Mouse (Mus musculus) hindbrain, embryonic 16.5 days (tissue): ENCODE results near the gene Lbhd1. TPM values are rescaled to one million over a fixed set of nuclear protein-coding genes. Genes with fewer than 3 reads are reported as not detected.

ENCODE experiments used
- ATAC-seq: fragments of 200-750 bp; cut with Nextera tagmentation; 2 replicates; pipeline ENCODE4 v1.8.0; 2017; ENCODE audit warnings: moderate TSS enrichment, moderate library complexity
- H3K27ac ChIP-seq: fragments of 300-500 bp; sonication (generic); 2 replicates; pipeline ENCODE4 v1.5.1; 2014; ENCODE audit warnings: low read depth, mild to moderate bottlenecking, control low read depth, low read length, moderate library complexity
- H3K27me3 ChIP-seq: fragments of 300-500 bp; sonication (generic); replicated peaks from 2 replicates; pipeline ENCODE4 v1.6.1; 2014; ENCODE audit warnings: low read length; ENCODE audit not compliant: control insufficient read depth, insufficient read depth
- H3K36me3 ChIP-seq: fragments of 300-500 bp; sonication (generic); 2 replicates; pipeline ENCODE4 v1.6.1; 2014; ENCODE audit warnings: mild to moderate bottlenecking, low read length, moderate library complexity, mixed read lengths; ENCODE audit not compliant: control insufficient read depth, insufficient read depth
- H3K4me1 ChIP-seq: fragments of 300-500 bp; sonication (generic); 2 replicates; pipeline ENCODE4 v1.6.1; 2014; ENCODE audit warnings: low read depth, low read length; ENCODE audit not compliant: control insufficient read depth, insufficient read depth
- H3K4me2 ChIP-seq: fragments of 300-500 bp; sonication (generic); 2 replicates; pipeline ENCODE4 v1.6.1; 2014; ENCODE audit warnings: mild to moderate bottlenecking, low read length, control low read depth, moderate library complexity
- H3K4me3 ChIP-seq: fragments of 300-500 bp; sonication (generic); 2 replicates; pipeline ENCODE4 v1.5.1; 2014; ENCODE audit warnings: mild to moderate bottlenecking, low read length, control low read depth, moderate library complexity
- H3K9ac ChIP-seq: fragments of 300-500 bp; sonication (generic); 2 replicates; pipeline ENCODE4 v1.6.1; 2014; ENCODE audit warnings: low read depth, mild to moderate bottlenecking, control low read depth, low read length, moderate library complexity
- H3K9me3 ChIP-seq: fragments of 300-500 bp; sonication (generic); 2 replicates; pipeline ENCODE4 v1.6.1; 2014; ENCODE audit warnings: mild to moderate bottlenecking, low read length, moderate library complexity; ENCODE audit not compliant: control insufficient read depth
- WGBS: fragments of 180-500 bp; shearing (Covaris S2); extraction: QIAGEN DNeasy Blood & Tissue Kit; methylation state at CpG from one replicate; pipeline ENCODE4 v1.1.7; 2014; 5-methylcytosine and 5-hydroxymethylcytosine counted together
- polyA plus RNA-seq: library from polyadenylated mRNA; unstranded; fragments of >200 nt; fragmentation: Nextera tagmentation; extraction: Ambion mirVana; gene quantifications from 2 replicates; pipeline ENCODE4 v1.2.1, GENCODE M21; 2015

Gene Lbhd1
- polyA plus RNA-seq, 1 experiment from 2014 or later = 35.0 TPM

DNA sequence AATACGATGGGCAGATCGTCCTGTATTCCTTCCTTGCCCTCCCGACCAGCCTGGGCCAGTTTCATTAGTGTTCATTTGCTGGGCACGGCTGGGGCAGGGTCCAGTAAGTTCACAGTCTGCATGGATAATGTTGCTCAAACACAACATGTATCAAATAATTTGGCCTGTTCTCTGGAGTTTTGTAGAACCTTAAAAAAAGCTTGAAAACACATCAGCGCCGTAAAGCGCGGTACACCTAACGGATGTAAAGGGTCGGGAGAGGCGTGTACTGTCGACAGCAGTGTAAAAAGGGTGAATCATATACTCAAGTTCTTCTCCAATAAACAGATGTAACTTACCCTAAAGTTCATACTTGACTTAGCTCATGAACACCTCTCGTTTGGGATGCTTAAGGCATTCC is 15.0 kb downstream of the Lbhd1 start:
- Histone ChIP-seq H3K27ac (peak overlapping the region; percentile 91), H3K9ac (peak overlapping the region; percentile 93), H3K36me3 (peaks cover 12% of the 10 kb centered on the region), H3K27me3 (no peaks in the 10 kb centered on the region), H3K4me1 (peaks cover 21% of the 10 kb centered on the region), H3K9me3 (no peaks in the 10 kb centered on the region), H3K4me2 (peak overlapping the region; percentile 74), H3K4me3 (peak overlapping the region; percentile 70)
- ATAC-seq = no peak
- WGBS = 14% methylated on average over 13 of the region's 13 CpGs

DNA sequence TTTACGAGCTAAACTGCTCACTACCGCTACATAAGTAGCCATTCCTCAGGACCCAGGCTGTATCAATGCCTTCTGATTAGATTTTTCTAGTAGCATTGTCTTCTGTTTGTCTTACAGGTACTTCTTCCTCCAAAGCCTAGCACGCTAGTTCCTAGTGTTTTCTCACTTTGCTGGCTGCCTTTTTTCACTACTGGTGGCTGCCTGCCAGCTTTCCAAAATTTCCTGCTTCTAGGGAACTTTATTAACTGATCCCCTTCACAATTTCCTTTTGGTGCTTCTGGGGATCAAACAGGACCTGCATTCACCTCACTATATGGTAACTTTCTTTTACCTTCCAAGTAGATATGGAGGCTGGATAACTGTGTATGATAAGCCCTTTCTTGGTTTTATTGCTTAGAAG is 15.5 kb downstream of the Lbhd1 start:
- Histone ChIP-seq H3K27ac (no peak overlapping the region), H3K4me1 (peaks cover 17% of the 10 kb centered on the region), H3K36me3 (peaks cover 12% of the 10 kb centered on the region), H3K9me3 (no peaks in the 10 kb centered on the region), H3K4me2 (peak overlapping the region; percentile 74), H3K27me3 (no peaks in the 10 kb centered on the region), H3K9ac (peak overlapping the region; percentile 93; the same call in 1 of the 2 replicates), H3K4me3 (peak overlapping the region; percentile 70)
- 56% methylated on average over 3 of the region's 3 CpGs for WGBS
- no peak for ATAC-seq

DNA sequence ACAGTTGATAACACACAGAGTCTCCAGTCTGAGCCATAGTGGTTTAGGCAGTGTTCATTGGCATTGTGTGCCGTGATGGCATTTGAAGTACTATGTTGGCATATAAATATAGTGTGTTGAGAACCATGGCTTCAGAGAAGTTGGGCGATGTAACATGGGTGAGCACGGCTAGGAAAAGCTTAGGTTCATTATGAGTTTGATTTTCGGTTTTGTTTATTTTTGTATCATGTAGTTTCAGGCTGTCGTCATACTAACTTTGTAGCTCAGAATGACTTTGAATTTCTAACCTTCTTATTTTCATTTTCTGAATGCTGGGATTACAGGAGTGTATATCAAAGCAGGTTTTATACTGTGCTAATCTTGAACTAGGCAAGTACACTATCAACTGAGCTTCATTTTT is 19.9 kb downstream of the Lbhd1 start:
- 95% methylated on average over 5 of the region's 5 CpGs for WGBS
- H3K9me3 ChIP-seq = no peaks in the 10 kb centered on the region
- no peak overlapping the region for H3K9ac ChIP-seq
- H3K4me1 ChIP-seq = peaks cover 9% of the 10 kb centered on the region
- H3K27ac ChIP-seq = no peak overlapping the region
- no peaks in the 10 kb centered on the region for H3K27me3 ChIP-seq
- no peak overlapping the region for H3K4me3 ChIP-seq
- peaks cover 22% of the 10 kb centered on the region for H3K36me3 ChIP-seq
- H3K4me2 ChIP-seq = no peak overlapping the region
- ATAC-seq = no peak

DNA sequence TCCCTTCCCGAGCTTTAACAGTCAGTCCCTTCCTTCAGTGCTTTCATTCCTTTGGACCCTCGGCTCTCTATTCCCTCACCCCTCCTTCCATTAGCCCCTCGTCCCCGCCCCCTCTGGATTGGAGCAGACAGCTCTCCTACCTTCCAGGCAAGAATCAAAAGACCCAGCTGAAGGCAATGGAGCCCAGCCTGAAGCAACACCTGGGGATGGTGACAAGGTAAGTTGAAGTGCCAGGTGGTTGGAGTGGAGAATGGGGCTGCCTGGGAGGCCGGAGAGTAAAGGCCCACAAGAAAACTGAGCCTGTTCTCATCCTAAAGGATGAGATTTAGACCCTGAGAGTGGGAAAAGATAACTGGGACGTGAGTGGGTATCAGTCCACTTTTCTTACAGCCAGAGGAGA is 25.0 kb downstream of the Lbhd1 start:
- H3K9ac ChIP-seq = no peak overlapping the region
- peaks cover 58% of the 10 kb centered on the region for H3K36me3 ChIP-seq
- H3K27ac ChIP-seq = no peak overlapping the region
- H3K27me3 ChIP-seq = no peaks in the 10 kb centered on the region
- no peak for ATAC-seq
- H3K4me1 ChIP-seq = no peaks in the 10 kb centered on the region
- H3K4me3 ChIP-seq = no peak overlapping the region
- 93% methylated on average over 6 of the region's 6 CpGs for WGBS
- no peak overlapping the region for H3K4me2 ChIP-seq
- H3K9me3 ChIP-seq = no peaks in the 10 kb centered on the region

DNA sequence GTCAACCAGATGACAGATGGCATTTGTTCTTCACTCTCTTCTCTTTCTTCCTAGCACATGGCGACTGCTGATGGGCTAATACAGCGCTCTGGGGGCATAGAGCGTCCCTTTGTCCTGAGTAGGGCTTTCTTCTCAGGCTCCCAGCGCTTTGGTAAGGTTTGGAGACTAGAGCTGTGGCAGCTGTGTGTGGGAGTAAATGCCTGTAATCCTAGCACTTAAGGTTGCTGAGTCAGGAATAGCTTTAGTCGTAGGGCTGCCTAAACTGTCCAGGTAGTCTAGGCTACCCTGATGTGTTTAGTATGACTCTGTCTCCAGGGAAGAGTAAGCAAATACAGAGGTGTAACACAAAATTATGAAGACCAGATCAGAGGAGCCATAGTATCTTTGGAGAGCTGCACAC is 28.3 kb downstream of the Lbhd1 start:
- Histone ChIP-seq H3K36me3 (peaks cover 76% of the 10 kb centered on the region), H3K27ac (no peak overlapping the region), H3K9me3 (no peaks in the 10 kb centered on the region), H3K4me3 (no peak overlapping the region), H3K9ac (no peak overlapping the region), H3K4me1 (no peaks in the 10 kb centered on the region), H3K4me2 (no peak overlapping the region), H3K27me3 (no peaks in the 10 kb centered on the region)
- WGBS = 93% methylated on average over 5 of the region's 5 CpGs
- ATAC-seq = no peak

DNA sequence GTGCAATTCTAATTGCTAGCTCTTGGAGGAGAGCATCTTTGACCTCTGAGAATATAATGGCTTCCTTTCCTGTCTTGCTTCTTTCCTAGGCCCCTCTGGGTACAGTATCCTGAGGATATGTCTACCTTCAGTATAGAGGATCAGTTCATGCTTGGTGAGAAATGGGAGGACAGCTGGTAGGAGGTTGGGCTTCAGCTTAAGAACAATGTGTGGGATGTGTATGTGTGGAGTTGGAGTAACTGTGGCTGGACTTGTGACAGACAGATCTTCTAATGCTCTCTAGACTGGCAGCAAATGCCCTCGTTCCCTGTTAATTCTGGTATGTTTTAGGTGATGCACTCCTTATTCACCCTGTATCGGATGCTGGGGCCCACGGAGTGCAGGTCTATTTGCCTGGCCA is 30.7 kb downstream of the Lbhd1 start:
- no peak overlapping the region for H3K4me2 ChIP-seq
- ATAC-seq = no peak
- H3K36me3 ChIP-seq = peaks cover 57% of the 10 kb centered on the region
- WGBS = 100% methylated on average over 3 of the region's 3 CpGs
- H3K27me3 ChIP-seq = no peaks in the 10 kb centered on the region
- H3K9me3 ChIP-seq = no peaks in the 10 kb centered on the region
- H3K27ac ChIP-seq = no peak overlapping the region
- no peaks in the 10 kb centered on the region for H3K4me1 ChIP-seq
- no peak overlapping the region for H3K9ac ChIP-seq
- no peak overlapping the region for H3K4me3 ChIP-seq

DNA sequence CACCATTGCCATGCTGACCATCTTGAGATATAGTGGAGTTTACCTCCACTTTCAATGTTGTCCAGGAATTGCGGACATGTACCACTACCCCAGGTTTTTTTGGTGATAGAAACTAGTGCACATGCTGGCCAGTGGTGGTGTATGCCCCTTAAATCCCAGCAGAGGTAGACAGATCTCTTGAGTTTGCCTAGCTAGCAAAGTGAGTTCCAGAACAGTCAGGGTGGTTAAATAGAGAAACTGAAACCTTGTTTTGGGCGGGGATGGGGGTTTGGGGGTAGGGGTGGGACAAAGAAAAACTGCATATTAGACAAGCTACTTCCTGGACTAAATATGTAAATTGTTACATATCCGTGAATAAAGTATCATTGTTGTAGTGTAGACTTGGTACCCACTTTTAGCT is 35.5 kb downstream of the Lbhd1 start:
- WGBS = 95% methylated on average over 3 of the region's 3 CpGs
- Histone ChIP-seq H3K36me3 (peaks cover 23% of the 10 kb centered on the region), H3K4me3 (no peak overlapping the region), H3K4me2 (no peak overlapping the region), H3K9me3 (no peaks in the 10 kb centered on the region), H3K27ac (no peak overlapping the region), H3K9ac (no peak overlapping the region), H3K4me1 (peaks cover 9% of the 10 kb centered on the region), H3K27me3 (no peaks in the 10 kb centered on the region)
- ATAC-seq = no peak

DNA sequence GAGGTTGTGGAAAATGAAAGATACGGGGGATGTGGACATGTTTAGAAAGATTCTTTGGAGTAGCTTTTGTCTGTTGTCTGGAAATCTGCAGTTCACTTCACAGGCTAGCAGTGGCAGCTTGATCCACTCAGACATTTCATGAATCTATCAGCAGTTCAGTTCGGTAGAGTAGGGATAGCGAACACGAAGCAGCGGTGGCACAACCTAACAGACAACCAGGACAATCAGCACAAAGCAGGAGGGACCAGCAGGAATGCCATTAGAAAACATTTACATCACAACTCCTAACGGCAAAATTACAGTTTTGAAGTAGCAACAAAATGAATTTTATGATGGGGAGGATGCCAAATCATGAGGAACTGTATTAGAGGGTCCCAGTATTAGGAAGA is 36.1 kb downstream of the Lbhd1 start:
- peaks cover 18% of the 10 kb centered on the region for H3K36me3 ChIP-seq
- peak overlapping the region; percentile 87 for H3K4me2 ChIP-seq
- ATAC-seq = no peak
- H3K27me3 ChIP-seq = no peaks in the 10 kb centered on the region
- H3K9me3 ChIP-seq = no peaks in the 10 kb centered on the region
- H3K9ac ChIP-seq = no peak overlapping the region
- WGBS = 65% methylated on average over 6 of the region's 6 CpGs
- peak overlapping the region; percentile 93; the same call in 1 of the 2 replicates for H3K4me3 ChIP-seq
- H3K27ac ChIP-seq = peak overlapping the region; percentile 89; the same call in 1 of the 2 replicates
- H3K4me1 ChIP-seq = peaks cover 9% of the 10 kb centered on the region

DNA sequence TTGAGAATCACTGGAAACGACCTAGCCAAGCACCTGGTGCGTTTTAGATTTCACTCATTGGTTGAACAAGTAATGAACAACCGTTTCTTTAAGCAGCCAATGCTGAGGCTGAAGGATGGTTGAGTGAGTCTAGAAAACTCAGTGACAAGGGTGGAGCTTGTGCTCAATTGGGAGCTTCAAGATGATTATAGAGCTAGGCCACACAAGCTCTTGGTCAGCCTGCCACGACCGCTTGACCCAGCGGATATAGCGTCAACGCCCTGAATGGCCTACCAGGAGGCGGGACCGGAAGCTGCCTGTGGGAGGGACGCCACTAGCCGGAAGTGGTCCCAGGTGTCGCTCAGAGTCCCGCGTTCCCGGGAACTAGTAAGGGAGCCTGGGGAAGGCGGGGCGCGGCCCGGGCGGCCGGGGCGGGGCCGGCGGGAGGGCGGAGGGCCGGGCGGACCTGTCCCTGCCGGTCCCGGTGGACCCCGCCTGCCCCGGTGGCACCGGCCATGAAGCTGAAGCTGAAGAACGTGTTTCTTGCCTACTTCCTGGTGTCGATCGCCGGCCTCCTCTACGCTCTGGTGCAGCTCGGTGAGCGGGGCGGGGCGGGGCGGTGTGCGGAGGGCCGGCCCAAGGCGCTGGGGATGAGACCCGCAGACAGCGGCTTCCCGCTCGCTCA is 36.7 kb downstream of the Lbhd1 start, which contains the start of gene B3gat3:
B3gat3 (plus strand) TSS at position 302 of the 664 bp plus-strand sequence.
- WGBS = 2% methylated on average over 45 of the region's 50 CpGs
- Histone ChIP-seq H3K27me3 (no peaks in the 10 kb centered on the region), H3K4me3 (peak within 1 kb of the TSS; percentile 93), H3K36me3 (peaks cover 13% of the 10 kb centered on the region), H3K4me2 (peak within 1 kb of the TSS; percentile 87), H3K4me1 (peaks cover 9% of the 10 kb centered on the region), H3K9me3 (no peaks in the 10 kb centered on the region), H3K27ac (peak within 1 kb of the TSS; percentile 89), H3K9ac (peak within 1 kb of the TSS; percentile 79)
- ATAC-seq = peak; percentile 99
